Mouse (Mus musculus): ENCODE data around the gene Mea1.

- no peak for TF ChIP-seq EP300 (IDR thresholded peaks at IDR 0.05; ENCODE audit: low read depth)
- no peak for TF ChIP-seq CTCF (IDR thresholded peaks at IDR 0.05; ENCODE audit: low read depth)
Observed at GRCm38 (mm10) chr17:46681466-46682118, 3.0 kb downstream of the Mea1 start.

Measured in heart, postnatal 0 days (tissue).